Mouse (Mus musculus): ENCODE results near the gene Ncbp3. TPM values are rescaled to one million over a fixed set of nuclear protein-coding genes. Genes with fewer than 3 reads are reported as not detected.

Ncbp3 gene
- polyA plus RNA-seq (2014; fragmentation: Nextera tagmentation; extraction: Ambion mirVana), result 8.5 and 9.3 TPM in 2 replicates

DNA sequence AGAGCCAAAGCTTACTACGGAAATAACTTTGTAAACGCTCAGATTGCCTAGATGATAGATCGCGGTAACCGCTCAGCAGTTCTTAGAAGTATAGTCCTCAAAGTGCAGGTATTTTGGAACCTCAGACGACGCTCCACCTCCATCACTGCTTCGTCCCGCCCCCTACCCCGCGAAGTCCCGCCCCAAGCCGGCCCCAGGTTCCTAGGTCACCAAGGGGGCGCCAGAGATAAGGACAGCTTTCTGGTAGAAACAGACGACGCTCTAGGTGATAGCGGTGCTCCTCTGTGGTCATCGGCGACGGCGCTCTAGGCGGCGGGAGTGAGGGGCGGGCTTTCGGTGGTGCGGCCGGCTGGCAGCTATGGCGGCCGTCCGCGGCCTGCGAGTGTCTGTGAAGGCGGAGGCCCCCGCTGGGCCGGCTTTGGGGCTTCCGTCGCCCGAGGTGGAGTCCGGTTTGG is at the start of gene Ncbp3:
Gene Ncbp3, plus strand, starts transcription at position 242 of the 455 bp plus-strand sequence.
- no peaks in the 10 kb centered on the region for H3K9me3 ChIP-seq (ENCODE audit: control insufficient read depth, low read length)
- H3K27me3 ChIP-seq (ENCODE audit: control insufficient read depth, insufficient read depth, low read length), result no peaks in the 10 kb centered on the region
- peak within 1 kb of the TSS; percentile 72 for H3K4me2 ChIP-seq (replicated peaks)
- peak within 1 kb of the TSS; percentile 88 for H3K27ac ChIP-seq
- ATAC-seq (ENCODE audit: low FRiP score) (peak; percentile 95), DNase-seq (ENCODE audit: low spot score) (peak; percentile 95)
- peaks cover 7% of the 10 kb centered on the region; the same call in 1 of the 2 replicates for H3K4me1 ChIP-seq (replicated peaks; ENCODE audit: control insufficient read depth, insufficient read depth, low read length)
- H3K4me3 ChIP-seq (replicated peaks; ENCODE audit: low read length), result peak within 1 kb of the TSS; percentile 92
- H3K36me3 ChIP-seq (replicated peaks; ENCODE audit: control insufficient read depth, insufficient read depth), result peaks cover 25% of the 10 kb centered on the region
- H3K9ac ChIP-seq, result peak within 1 kb of the TSS; percentile 94
- WGBS, result under 1% methylated on average over 39 of the region's 39 CpGs

DNA sequence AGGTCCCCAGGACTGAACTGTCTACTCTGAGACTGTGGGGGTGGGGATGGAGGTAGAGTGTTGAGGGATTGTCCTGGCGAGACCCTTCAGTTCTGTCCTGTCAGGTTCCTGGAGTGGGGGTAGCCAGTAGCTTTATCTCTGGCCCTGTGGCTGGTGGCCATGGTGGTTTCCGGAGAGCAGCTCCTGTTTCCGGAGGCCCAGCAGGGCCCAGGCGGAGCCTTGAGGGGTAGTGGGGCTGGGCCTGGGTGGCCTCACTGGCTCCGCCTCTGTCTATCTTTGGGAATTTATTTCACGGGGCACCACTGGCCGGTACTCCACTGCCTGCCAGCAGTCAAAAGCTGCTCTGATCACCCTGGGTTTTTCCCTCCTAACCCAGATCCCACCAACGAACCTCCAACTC is 48.8 kb upstream of the Ncbp3 start, which contains the start of gene P2rx1:
Gene P2rx1, plus strand, starts transcription at position 333 of the 400 bp plus-strand sequence.
- ATAC-seq (ENCODE audit: low FRiP score) (no peak), DNase-seq (ENCODE audit: low spot score) (no peak)
- H3K4me3 ChIP-seq (replicated peaks; ENCODE audit: low read length), result no peak within 1 kb of the TSS
- no peaks in the 10 kb centered on the region for H3K27me3 ChIP-seq (ENCODE audit: control insufficient read depth, insufficient read depth, low read length)
- no peak within 1 kb of the TSS for H3K4me2 ChIP-seq (replicated peaks)
- no peak within 1 kb of the TSS for H3K27ac ChIP-seq
- no peaks in the 10 kb centered on the region for H3K9me3 ChIP-seq (ENCODE audit: control insufficient read depth, low read length)
- H3K9ac ChIP-seq, result no peak within 1 kb of the TSS
- WGBS, result 54% methylated on average over 8 of the region's 8 CpGs
- no peaks in the 10 kb centered on the region for H3K36me3 ChIP-seq (replicated peaks; ENCODE audit: control insufficient read depth, insufficient read depth)
- no peaks in the 10 kb centered on the region for H3K4me1 ChIP-seq (replicated peaks; ENCODE audit: control insufficient read depth, insufficient read depth, low read length)

DNA sequence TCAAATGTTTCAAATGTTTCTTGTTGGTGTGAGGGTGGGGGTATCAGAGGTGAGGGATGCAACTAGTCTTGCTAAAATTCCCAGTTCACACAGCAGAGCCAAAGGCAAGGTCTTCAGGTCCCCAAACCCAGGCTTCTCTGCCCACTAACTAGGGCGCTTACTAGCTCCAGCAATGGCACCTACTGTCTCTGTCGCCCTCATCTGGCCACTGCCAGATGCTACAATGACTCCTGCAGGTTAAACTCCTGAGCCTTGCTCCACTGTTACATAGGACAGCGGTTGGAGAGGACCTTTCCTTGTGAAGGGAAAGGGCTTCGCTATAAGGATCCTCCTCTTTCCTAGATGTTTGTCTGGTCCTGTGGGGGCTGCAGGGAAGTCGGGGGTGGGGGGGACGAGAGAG is 46.6 kb upstream of the Ncbp3 start:
- WGBS, result 14% methylated on average over 6 of the region's 6 CpGs
- ATAC-seq (ENCODE audit: low FRiP score) (no peak), DNase-seq (ENCODE audit: low spot score) (peak; percentile 67)
- Histone ChIP-seq H3K36me3 (replicated peaks; ENCODE audit: control insufficient read depth, insufficient read depth) (no peaks in the 10 kb centered on the region), H3K9ac (no peak overlapping the region), H3K4me2 (replicated peaks) (no peak overlapping the region), H3K4me1 (replicated peaks; ENCODE audit: control insufficient read depth, insufficient read depth, low read length) (no peaks in the 10 kb centered on the region), H3K4me3 (replicated peaks; ENCODE audit: low read length) (no peak overlapping the region), H3K27ac (no peak overlapping the region), H3K9me3 (ENCODE audit: control insufficient read depth, low read length) (no peaks in the 10 kb centered on the region), H3K27me3 (ENCODE audit: control insufficient read depth, insufficient read depth, low read length) (no peaks in the 10 kb centered on the region)

DNA sequence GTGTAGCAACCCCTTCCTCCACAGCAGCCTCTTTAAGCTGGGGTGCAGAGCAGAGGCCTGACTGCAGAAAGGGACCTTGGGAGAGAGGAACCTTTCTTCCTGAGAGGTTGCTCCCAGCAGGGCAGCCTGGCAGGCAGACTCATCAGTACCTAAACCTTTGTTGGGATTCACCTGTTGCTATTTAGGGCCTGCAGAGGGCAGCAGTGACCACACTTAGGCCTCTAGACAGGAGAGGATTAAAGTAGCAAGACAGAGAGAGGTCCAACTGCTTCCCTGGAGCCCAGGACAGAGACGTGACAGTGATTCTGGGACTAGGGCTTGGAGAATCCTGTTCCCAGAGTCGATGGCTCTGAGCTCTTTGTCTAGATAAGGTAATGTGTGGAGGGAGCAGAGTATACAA is 41.2 kb upstream of the Ncbp3 start:
- Histone ChIP-seq H3K9me3 (ENCODE audit: control insufficient read depth, low read length) (no peaks in the 10 kb centered on the region), H3K27me3 (ENCODE audit: control insufficient read depth, insufficient read depth, low read length) (no peaks in the 10 kb centered on the region), H3K4me3 (replicated peaks; ENCODE audit: low read length) (no peak overlapping the region), H3K36me3 (replicated peaks; ENCODE audit: control insufficient read depth, insufficient read depth) (no peaks in the 10 kb centered on the region), H3K27ac (no peak overlapping the region), H3K9ac (no peak overlapping the region), H3K4me1 (replicated peaks; ENCODE audit: control insufficient read depth, insufficient read depth, low read length) (no peaks in the 10 kb centered on the region), H3K4me2 (replicated peaks) (no peak overlapping the region)
- DNase-seq (ENCODE audit: low spot score), result peak; percentile 72
- WGBS, result 2% methylated on average over 2 of the region's 2 CpGs
- ATAC-seq (ENCODE audit: low FRiP score), result 0 out of 2 replicates have a peak, but pooled peaks have one; percentile 21

DNA sequence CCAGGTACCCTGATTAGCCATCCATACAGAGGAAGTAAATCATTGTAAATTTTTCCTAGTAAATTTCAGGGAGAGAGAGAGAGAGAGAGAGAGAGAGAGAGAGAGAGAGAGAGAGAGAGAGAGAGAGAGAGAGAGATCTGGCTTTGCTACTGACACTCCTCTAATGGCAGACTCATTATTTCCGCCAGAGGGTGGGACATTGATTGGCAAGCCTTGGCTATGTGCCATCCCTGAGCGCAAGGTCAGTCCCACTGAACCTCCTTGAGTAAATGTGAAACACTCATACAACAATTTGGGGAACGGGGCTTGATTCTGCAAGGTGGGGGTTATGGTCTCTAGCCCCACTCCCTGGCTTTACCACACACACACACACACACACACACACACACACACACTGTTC is 40.5 kb upstream of the Ncbp3 start:
- 53% methylated on average over 3 of the region's 3 CpGs for WGBS
- Histone ChIP-seq H3K36me3 (replicated peaks; ENCODE audit: control insufficient read depth, insufficient read depth) (no peaks in the 10 kb centered on the region), H3K9me3 (ENCODE audit: control insufficient read depth, low read length) (no peaks in the 10 kb centered on the region), H3K27me3 (ENCODE audit: control insufficient read depth, insufficient read depth, low read length) (no peaks in the 10 kb centered on the region), H3K27ac (no peak overlapping the region), H3K4me2 (replicated peaks) (no peak overlapping the region), H3K4me3 (replicated peaks; ENCODE audit: low read length) (no peak overlapping the region), H3K9ac (no peak overlapping the region), H3K4me1 (replicated peaks; ENCODE audit: control insufficient read depth, insufficient read depth, low read length) (no peaks in the 10 kb centered on the region)
- DNase-seq (ENCODE audit: low spot score) (no peak), ATAC-seq (ENCODE audit: low FRiP score) (no peak)

DNA sequence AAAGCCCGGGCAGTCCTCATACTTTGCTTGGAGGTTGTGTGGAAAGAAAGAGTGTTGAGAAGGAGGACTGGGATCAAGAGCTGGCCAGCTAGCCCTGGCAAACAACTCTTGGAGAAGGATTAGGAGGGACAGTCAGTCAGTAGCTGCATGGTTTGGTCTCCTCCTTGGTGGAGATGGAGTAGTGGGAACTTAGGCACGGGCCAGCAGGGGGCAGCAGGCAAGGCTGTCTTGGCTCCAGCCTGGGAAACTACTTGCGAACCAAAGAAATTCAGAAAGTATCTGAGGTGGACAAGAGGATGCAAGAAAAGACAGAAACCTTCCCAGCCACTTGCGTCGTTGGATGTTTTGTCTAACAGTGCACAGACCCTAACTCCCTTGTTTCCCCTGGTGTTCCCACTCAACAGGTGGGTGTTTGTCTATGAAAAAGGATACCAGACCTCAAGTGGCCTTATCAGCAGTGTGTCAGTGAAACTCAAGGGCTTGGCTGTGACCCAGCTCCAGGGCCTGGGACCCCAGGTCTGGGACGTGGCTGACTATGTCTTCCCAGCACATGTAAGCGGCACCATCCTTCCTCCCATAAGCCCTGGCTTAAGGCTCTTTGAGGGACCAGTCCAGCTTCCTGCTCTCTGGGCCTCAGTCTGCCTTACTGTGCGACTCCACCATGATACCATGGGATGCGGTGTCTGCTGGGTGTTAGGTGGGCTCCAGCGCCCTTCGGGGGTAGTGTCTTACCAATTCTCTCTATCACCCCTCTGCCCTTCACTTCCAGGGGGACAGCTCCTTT is 39.7 kb upstream of the Ncbp3 start:
- Histone ChIP-seq H3K9ac (no peak overlapping the region), H3K4me2 (replicated peaks) (no peak overlapping the region), H3K27ac (no peak overlapping the region), H3K4me1 (replicated peaks; ENCODE audit: control insufficient read depth, insufficient read depth, low read length) (no peaks in the 10 kb centered on the region), H3K9me3 (ENCODE audit: control insufficient read depth, low read length) (no peaks in the 10 kb centered on the region), H3K36me3 (replicated peaks; ENCODE audit: control insufficient read depth, insufficient read depth) (no peaks in the 10 kb centered on the region), H3K4me3 (replicated peaks; ENCODE audit: low read length) (no peak overlapping the region), H3K27me3 (ENCODE audit: control insufficient read depth, insufficient read depth, low read length) (no peaks in the 10 kb centered on the region)
- WGBS, result 61% methylated on average over 11 of the region's 11 CpGs
- DNase-seq (ENCODE audit: low spot score), result peak; percentile 62
- no peak for ATAC-seq (ENCODE audit: low FRiP score)

DNA sequence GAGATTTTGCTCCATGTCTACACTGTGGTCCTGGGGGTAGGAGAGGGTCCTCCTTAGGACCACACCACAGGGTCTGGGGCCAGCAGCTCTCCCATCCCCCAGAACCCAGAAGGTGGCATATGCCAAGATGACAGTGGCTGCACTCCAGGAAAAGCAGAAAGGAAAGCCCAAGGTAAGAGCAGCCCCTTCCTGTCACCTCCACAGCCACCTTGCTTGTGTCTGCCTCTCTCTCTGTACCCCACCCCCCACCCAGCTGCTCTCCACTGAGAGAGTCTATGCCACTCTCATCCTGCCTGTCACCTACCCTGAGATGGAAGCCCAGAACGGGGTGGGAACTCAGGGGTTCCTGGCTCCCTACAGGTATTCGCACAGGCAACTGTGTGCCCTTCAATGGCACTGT is 38.8 kb upstream of the Ncbp3 start:
- H3K27ac ChIP-seq, result no peak overlapping the region
- H3K36me3 ChIP-seq (replicated peaks; ENCODE audit: control insufficient read depth, insufficient read depth), result no peaks in the 10 kb centered on the region
- no peaks in the 10 kb centered on the region for H3K27me3 ChIP-seq (ENCODE audit: control insufficient read depth, insufficient read depth, low read length)
- H3K9ac ChIP-seq, result no peak overlapping the region
- no peak overlapping the region for H3K4me3 ChIP-seq (replicated peaks; ENCODE audit: low read length)
- no peaks in the 10 kb centered on the region for H3K9me3 ChIP-seq (ENCODE audit: control insufficient read depth, low read length)
- DNase-seq (ENCODE audit: low spot score) (no peak), ATAC-seq (ENCODE audit: low FRiP score) (no peak)
- WGBS, result 73% methylated on average over 2 of the region's 2 CpGs
- no peak overlapping the region for H3K4me2 ChIP-seq (replicated peaks)
- H3K4me1 ChIP-seq (replicated peaks; ENCODE audit: control insufficient read depth, insufficient read depth, low read length), result no peaks in the 10 kb centered on the region

DNA sequence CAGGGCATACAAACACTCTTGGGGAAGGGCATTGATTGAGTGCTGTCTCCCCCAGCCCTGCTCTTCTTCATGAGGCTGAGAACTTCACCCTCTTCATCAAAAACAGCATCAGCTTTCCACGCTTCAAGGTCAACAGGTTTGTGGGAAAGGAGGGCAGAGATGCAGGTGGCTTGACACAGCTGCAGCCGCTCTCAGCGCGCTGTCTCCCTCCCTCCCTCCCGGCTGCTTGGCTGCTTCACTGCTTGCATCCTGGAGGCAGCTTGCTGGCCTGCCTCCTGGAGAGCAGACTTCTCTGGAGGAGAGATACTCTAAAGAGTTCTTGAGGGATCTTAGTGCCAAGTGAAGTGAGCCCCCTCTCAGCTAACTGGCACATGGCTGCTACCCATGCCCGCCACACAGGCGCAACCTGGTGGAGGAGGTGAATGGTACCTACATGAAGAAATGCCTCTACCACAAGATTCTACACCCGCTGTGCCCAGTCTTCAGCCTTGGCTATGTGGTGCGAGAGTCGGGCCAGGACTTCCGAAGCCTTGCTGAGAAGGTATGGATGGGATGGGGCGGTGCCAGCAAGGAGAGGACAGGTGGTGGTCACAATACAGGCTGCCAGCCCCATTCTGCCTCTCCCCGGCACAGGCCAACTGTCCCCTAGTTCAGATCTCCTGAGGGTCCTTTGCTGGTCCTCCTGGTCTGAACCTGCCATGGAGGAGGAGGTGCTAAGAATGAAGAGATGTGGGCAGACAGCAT is 37.9 kb upstream of the Ncbp3 start:
- no peaks in the 10 kb centered on the region for H3K27me3 ChIP-seq (ENCODE audit: control insufficient read depth, insufficient read depth, low read length)
- H3K36me3 ChIP-seq (replicated peaks; ENCODE audit: control insufficient read depth, insufficient read depth), result no peaks in the 10 kb centered on the region
- H3K27ac ChIP-seq, result no peak overlapping the region
- ATAC-seq (ENCODE audit: low FRiP score) (no peak), DNase-seq (ENCODE audit: low spot score) (no peak)
- no peak overlapping the region for H3K4me2 ChIP-seq (replicated peaks)
- no peaks in the 10 kb centered on the region for H3K9me3 ChIP-seq (ENCODE audit: control insufficient read depth, low read length)
- WGBS, result 59% methylated on average over 13 of the region's 13 CpGs
- no peak overlapping the region for H3K9ac ChIP-seq
- H3K4me1 ChIP-seq (replicated peaks; ENCODE audit: control insufficient read depth, insufficient read depth, low read length), result no peaks in the 10 kb centered on the region
- no peak overlapping the region for H3K4me3 ChIP-seq (replicated peaks; ENCODE audit: low read length)

DNA sequence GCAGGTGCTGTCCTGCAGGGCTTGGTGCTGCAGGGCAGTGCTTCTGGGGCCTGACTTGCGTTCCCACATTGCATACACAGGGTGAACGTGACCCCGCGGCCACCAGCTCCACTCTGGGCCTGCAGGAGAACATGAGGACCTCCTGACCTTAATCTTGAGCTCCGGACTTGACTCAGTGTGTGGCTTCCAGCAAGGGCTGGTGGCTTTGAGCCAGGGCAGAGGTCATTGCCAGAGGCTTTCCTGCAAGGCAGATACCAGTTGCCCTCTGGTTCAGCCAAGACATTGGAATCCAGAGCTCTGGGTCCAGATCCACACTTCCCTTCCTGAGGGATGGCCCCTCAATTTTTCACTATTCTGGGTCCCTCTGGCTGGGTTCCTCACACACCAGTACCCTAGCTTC is 33.6 kb upstream of the Ncbp3 start:
- Histone ChIP-seq H3K9ac (no peak overlapping the region), H3K4me2 (replicated peaks) (no peak overlapping the region), H3K27ac (no peak overlapping the region), H3K36me3 (replicated peaks; ENCODE audit: control insufficient read depth, insufficient read depth) (no peaks in the 10 kb centered on the region), H3K4me3 (replicated peaks; ENCODE audit: low read length) (no peak overlapping the region), H3K9me3 (ENCODE audit: control insufficient read depth, low read length) (no peaks in the 10 kb centered on the region), H3K27me3 (ENCODE audit: control insufficient read depth, insufficient read depth, low read length) (0 out of 2 replicates have a peak, but pooled peaks cover 6% of the 10 kb centered on the region), H3K4me1 (replicated peaks; ENCODE audit: control insufficient read depth, insufficient read depth, low read length) (peaks cover 4% of the 10 kb centered on the region; the same call in 1 of the 2 replicates)
- WGBS, result 82% methylated on average over 5 of the region's 5 CpGs
- DNase-seq (ENCODE audit: low spot score), result no peak
- no peak for ATAC-seq (ENCODE audit: low FRiP score)
